Mouse (Mus musculus) CD4-positive, CD25-positive, alpha-beta regulatory T cell, adult 4 months (primary cell): Measurements from ENCODE around the gene Nsun7. TPM values are rescaled to one million over a fixed set of nuclear protein-coding genes. Genes with fewer than 3 reads are reported as not detected.

Experiments
- ATAC-seq: one replicate; pipeline ENCODE4 v1.8.0; 2017
- polyA plus RNA-seq, 2 experiments: library from polyadenylated mRNA; unstranded; fragments of 100-300 nt; shearing (Covaris generic); gene quantifications; one replicate each; pipeline ENCODE4 v1.2.1; 2017

Gene Nsun7
- polyA plus RNA-seq, 2 experiments from 2014 or later = 1.0 TPM

DNA sequence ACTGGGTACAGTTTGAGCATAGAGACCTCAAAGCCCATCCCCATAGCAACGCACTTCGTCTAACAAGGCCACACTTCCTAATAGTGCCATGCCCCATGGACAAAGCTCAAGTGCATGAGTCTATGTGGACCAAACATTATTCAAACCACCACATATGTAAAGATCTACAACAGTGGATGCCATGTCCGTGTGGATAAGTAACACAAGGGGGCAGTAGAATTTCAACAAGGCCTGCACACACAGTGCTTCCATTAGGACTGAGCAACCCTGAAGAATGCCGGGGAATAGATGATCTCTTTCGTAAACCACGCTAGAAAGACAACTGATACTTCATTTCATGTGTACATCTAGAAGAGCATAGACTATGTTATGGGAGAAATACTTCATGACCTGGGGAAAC lies 21.0 kb downstream of the Nsun7 start:
- ATAC-seq = no peak

DNA sequence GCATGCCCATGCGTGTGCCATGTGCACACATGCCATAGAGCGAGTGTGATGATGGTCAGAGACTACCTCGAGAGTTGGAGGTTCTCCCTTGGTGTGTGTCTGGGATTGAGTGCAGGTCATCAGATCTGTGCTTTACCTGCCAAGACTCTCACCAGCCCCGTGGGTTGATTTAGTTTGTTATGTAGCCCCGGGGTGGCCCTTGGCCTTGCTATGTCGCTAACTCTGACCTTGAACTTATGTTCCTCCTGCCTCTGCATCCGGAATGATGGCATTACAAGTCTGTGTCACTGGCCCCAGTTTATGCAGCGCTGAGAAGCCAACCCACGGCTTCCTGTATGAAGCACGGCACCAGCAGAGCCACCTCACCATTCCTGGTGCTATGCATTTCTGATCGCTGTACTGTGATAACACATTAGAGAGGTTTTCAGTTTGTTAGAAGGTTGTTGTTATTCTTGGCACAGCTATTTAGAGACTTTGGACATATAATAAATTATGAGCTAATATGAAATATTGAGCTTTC lies 34.5 kb downstream of the Nsun7 start:
- no peak for ATAC-seq

GRCm38 (mm10) chr5:66294952-66295351 lies 35.3 kb downstream of the Nsun7 start:
- no peak for ATAC-seq

GRCm38 (mm10) chr5:66296116-66296515 lies 36.4 kb downstream of the Nsun7 start:
- ATAC-seq = no peak

- no peak for ATAC-seq
Measured at GRCm38 (mm10) chr5:66298856-66299255, 39.2 kb downstream of the Nsun7 start.

- ATAC-seq = no peak
Measured at GRCm38 (mm10) chr5:66300576-66300975, 40.9 kb downstream of the Nsun7 start.

GRCm38 (mm10) chr5:66302085-66302815 lies 42.6 kb downstream of the Nsun7 start:
- ATAC-seq = no peak

DNA sequence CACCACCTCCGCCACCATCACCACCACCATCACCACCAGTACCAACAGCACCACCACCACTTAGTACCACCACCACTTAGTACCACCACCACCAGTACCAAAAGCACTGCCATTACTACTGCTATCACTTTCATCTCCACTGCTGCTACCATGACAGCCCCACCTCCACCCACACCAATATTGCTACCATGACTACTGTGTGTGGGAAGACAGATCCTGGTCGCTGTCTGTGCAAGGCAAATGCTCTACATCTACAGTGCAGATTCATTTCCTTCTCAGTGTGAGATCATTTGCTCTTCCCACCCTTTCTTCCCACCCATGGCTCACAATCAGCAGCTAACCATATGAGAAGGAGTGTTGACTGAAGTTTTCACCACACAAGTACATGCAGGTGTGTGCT lies 43.2 kb downstream of the Nsun7 start:
- no peak for ATAC-seq

DNA sequence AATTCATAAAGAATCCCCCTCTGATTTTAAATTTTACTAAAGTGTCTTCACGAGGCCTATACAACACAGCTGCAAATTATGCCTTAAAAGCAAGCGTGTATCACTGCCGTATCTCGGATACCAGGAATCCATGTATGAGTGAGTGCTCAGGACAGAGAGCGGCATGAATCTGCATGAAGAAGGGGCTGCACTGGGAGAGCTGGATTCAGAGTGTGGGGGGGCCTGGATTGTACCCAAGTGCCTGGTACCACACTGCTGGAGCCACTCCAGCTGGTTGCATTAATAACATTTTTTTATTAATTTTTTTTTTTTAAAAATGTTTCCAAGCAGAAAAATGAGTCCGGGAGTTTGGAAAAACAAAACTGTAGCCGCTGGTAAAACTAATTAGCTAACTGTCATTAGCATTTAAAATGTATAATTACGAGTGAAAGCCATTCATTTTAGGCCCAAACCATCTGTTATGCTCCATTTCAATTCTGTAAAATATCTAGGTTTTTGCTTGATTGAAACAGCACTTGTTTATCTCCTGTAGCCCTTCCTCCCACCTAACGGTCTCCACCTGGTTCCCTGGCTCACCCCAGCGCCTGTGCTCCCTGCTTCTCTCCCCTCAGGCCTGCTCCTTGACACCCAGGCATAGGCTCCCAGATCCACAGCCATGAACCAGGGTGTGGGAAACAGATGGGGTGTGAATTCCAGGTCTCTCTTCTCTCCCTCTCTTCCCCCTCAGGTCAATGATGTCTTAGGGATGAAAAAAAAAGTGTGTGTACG lies 44.8 kb downstream of the Nsun7 start:
- ATAC-seq = no peak

- ATAC-seq = no peak
Measured at GRCm38 (mm10) chr5:66305511-66305910, 45.8 kb downstream of the Nsun7 start.

- no peak for ATAC-seq
Measured at GRCm38 (mm10) chr5:66310328-66310727, 50.6 kb downstream of the Nsun7 start.

GRCm38 (mm10) chr5:66310806-66311205 lies 51.1 kb downstream of the Nsun7 start:
- no peak for ATAC-seq

DNA sequence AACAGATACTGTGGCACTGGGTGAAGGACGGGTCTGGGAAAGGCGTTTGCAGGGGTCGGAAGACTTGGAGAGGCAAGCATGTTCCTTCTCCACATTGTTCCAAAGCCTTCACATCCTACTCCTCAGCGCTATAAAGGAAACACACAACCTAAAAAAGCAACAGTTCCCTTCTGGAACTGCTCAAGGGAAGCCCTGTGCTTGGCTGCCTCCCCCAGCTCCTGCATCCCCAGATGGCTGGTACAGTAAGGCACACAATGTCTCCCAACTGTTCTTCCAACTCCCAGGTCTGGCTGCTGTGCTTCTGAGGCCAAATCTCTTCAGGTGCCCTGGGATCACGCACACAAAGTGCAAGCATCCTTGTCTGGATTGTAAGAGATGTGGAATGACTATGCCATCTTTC lies 56.1 kb downstream of the Nsun7 start:
- ATAC-seq = no peak

DNA sequence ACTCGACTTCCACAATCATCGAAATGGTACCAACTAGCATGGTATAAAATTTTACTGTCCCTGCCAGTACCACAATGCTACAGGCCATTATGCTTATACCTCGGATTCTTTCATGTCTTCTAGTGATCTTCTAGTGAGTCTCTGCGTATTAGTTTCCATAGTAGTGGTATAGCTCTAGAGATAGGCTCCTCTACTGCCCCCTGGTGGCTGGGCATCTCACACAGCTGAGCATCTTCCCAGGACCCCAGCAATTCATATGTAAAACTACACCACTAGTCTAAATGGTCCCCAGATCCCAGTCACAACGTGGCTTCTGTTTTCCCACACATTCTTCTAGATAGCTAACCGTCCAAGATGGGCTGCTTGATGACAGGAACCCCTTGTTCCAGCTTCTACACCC lies 59.6 kb downstream of the Nsun7 start:
- ATAC-seq = peak; percentile 61

- ATAC-seq = no peak
Measured at GRCm38 (mm10) chr5:66319827-66320404, 60.2 kb downstream of the Nsun7 start.

DNA sequence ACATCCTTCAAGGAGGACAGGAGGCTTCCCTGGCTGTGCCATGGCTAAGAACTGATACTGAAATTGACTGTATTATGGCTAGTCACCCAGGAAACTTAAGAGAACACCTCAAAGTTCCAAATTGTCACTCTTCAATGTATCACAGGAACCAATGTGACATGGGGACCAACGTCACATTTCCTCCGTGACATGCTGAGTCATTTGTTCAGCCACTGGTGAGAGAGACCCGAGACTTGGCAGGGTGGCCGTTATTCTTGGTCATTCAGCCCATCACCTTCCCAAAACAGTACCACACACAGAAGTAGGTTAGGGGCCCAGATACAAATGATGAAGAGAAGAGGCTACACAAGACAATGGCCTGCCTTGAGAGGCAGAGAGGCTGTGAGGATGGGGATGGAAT lies 63.4 kb downstream of the Nsun7 start:
- no peak for ATAC-seq

DNA sequence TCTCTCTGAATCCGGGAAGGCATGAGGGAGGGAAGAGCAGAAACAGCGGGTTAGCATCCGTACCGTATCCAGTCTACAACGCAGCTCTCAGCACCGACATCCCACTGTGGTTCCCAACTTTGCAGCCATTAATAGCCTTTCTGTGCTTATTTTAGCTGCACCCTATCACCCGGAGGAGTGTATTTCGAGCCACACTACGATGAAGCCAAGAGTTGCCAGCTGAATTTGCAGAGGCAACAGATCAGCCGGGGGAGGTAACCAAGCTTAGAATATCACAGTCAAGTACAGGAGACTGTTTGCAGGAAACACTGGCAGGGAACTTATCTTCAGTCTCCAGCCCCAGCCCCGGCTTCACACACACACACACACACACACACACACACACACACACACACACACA lies 63.9 kb downstream of the Nsun7 start:
- no peak for ATAC-seq

DNA sequence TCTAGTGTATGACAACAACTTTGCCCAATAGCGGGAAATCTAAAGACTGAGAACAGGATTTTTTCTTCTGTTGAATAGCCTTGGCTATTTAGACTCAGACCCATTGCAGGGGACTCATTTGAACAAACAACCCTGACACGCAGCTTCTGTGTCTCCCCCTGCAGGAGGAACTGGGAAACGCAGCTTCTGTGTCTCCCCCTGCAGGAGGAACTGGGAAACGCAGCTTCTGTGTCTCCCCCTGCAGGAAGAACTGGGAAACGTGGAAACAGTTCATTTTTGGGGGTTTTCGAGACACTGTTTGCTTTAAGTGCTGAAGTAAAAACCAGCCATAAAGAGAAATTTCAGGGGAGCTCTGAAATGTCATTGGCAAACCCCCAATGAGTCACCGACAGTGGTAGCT lies 66.7 kb downstream of the Nsun7 start:
- ATAC-seq = no peak

DNA sequence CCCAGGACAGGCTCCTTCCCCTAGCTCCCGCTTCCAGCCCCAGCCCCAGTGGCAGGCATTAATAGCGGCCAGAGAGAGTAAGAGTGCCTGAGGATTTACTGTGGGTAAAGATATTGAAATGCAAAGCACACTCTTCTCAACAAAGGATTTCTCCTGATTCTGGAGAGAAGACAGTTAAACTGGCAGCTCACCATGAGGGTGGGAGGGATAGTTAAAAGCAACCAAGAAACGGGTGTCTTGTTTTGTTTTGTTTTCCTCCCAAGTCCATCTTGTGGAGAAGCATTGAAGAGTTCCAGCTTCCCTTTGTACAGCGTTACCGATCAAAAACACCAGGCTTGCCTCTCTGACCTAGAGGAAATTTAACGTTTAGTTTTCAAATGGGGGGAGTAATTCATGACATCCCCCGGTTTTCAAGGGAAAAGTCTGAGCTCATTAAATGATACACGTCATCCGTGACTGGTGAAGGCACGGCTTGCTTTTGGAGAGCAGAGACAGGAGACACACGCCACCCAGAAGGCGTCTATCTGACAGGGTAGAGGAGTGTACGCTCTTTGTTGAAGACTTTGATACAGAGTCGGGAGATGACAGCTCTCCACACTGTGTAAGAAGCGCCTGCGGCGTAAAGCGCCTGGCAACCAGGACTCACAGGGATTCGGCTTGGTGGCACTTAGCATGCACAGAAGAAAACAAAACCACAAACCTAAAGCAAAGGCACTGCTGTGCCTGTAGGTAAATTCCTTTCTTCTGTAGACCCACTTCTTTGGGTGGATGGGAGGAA lies 68.4 kb downstream of the Nsun7 start:
- no peak for ATAC-seq

DNA sequence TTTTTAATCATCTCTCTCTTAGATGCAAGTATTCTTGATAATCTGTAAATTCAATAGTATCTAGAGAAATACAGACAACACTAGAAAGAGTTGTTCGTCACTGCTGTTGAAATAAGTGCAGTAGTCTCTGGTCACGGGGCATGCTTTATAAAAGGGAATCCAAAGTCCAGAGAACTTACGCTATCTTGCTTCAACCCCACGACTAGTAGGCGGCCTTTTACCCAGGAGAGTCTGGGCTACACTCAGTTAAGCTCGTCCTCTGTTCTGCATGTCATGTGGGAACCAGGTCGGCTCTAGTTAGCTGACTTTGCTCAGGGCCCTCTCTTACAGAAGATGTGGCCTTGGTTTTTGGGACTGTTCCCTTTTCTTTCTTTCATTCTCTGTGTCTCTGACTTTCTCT lies 69.1 kb downstream of the Nsun7 start:
- no peak for ATAC-seq

GRCm38 (mm10) chr5:66330806-66331205 lies 71.1 kb downstream of the Nsun7 start:
- no peak for ATAC-seq

DNA sequence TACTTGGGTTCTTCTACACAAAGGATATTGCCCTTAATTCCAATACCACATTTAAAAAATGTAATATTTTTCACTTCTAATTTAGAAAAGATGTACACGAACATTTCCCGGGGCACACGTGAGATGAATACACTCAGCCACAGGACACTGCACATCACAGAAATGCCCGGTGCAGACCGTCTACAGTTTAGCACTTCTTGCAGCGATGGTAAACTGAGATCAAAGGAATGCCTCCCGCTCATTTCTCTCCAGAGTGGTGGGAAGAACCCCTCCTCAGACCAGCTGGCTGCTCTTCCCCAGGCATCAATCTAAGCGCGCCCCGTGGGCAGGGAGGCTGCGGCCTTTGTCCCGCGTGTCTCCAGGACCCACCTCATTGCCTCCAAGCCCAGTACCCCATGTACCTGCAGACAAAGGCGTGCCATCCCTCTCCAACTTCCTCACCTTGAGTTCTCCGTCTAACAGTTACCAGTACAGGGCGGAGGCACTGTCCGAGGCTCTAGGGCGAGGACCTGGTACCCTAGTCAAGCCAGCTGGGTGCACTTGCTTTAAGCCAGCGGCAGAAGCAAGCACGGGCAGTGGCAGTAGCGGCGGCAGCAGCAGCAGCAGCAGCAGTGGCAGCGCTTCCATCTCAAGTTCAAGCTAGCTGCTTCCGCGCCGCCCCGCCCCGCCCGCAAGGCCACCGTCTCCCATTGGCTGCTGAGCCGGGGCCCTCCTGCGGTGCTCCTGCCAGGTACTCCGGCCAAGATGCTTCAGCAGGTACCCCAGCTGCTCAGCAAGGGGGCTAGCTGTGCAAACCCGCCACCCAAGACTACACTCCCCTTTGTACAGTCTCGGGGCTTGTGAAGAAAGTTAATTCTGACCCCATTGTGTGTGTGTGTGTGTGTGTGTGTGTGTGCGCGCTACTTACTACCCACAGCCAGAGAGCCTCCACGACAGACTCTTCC lies 77.6 kb downstream of the Nsun7 start:
- peak; percentile 73 for ATAC-seq
